Mouse (Mus musculus) ES-E14 (cell line): ENCODE results near the gene Pip4k2b. TPM values are rescaled to one million over a fixed set of nuclear protein-coding genes. Genes with fewer than 3 reads are reported as not detected.
A peak's percentile ranks its signal among the peaks of the same experiment; 100 is the strongest.

Experiments used
- DNase-seq: peaks from one replicate; pipeline ENCODE4 v3.0.0-alpha.2; 2013; ENCODE audit warnings: low read depth, low spot score
- H3K27ac ChIP-seq: 2 replicates; pipeline ENCODE4 v1.5.1; 2012; ENCODE audit warnings: low read depth, mild to moderate bottlenecking, low read length, moderate library complexity, mixed read lengths; ENCODE audit not compliant: poor library complexity, insufficient read depth, severe bottlenecking
- H3K36me3 ChIP-seq: 2 replicates; pipeline ENCODE4 v1.6.1; 2012; ENCODE audit warnings: mild to moderate bottlenecking, low read length, moderate library complexity, mixed read lengths; ENCODE audit not compliant: control insufficient read depth, poor library complexity, insufficient read depth, severe bottlenecking
- H3K4me1 ChIP-seq, 2 experiments: fragments of 150-350 bp in 1 of 2; sonication (generic) in 1 of 2; 2 replicates each; pipeline ENCODE4 v1.6.1; 2012; ENCODE audit warnings: low read length in 2 of 2, mild to moderate bottlenecking in 1 of 2, mixed read lengths in 1 of 2; ENCODE audit not compliant: control insufficient read depth in 2 of 2, insufficient read depth in 2 of 2, poor library complexity in 1 of 2
- H3K4me3 ChIP-seq, 2 experiments: fragments of 150-350 bp in 1 of 2; sonication (generic) in 1 of 2; 2 replicates each; pipeline ENCODE4 v1.5.1; 2012; ENCODE audit warnings: low read length in 2 of 2, low read depth in 1 of 2, mild to moderate bottlenecking in 1 of 2, mixed read lengths in 1 of 2; ENCODE audit not compliant: insufficient read depth in 1 of 2, poor library complexity in 1 of 2, severe bottlenecking in 1 of 2
- H3K9ac ChIP-seq: 2 replicates; pipeline ENCODE4 v1.6.1; 2012; ENCODE audit warnings: low read depth, mild to moderate bottlenecking, low read length, mixed read lengths; ENCODE audit not compliant: poor library complexity, insufficient read depth, severe bottlenecking
- H3K9me3 ChIP-seq: fragments of 150-350 bp; sonication (generic); 2 replicates; pipeline ENCODE4 v1.6.1; 2012; ENCODE audit warnings: low read depth, mild to moderate bottlenecking, low read length; ENCODE audit not compliant: control insufficient read depth, insufficient read depth
- CHD2 ChIP-seq: IDR thresholded peaks from 2 replicates; pipeline ENCODE4 v1.6.1; 2014; ENCODE audit warnings: mild to moderate bottlenecking, low read depth, low read length, inconsistent platforms
- HCFC1 ChIP-seq: IDR thresholded peaks from 2 replicates; pipeline ENCODE4 v1.6.1; 2012; ENCODE audit warnings: low read length, inconsistent platforms, borderline replicate concordance; ENCODE audit not compliant: insufficient read depth
- MAFK ChIP-seq: IDR thresholded peaks from 2 replicates; pipeline ENCODE4 v1.6.1; 2014; ENCODE audit warnings: mild to moderate bottlenecking, low read depth, low read length, inconsistent platforms; ENCODE audit not compliant: insufficient read depth
- ZC3H11A ChIP-seq: IDR thresholded peaks from 2 replicates; pipeline ENCODE4 v1.6.1; 2012; ENCODE audit warnings: low read depth, mild to moderate bottlenecking, inconsistent platforms, low read length, borderline replicate concordance
- ZNF384 ChIP-seq: IDR thresholded peaks from 2 replicates; pipeline ENCODE4 v1.6.1; 2012; ENCODE audit warnings: low read depth, low read length, inconsistent platforms
- in situ Hi-C, 2 experiments: fragments of 600-800 bp; cut with MboI; formaldehyde crosslinking; loops; one replicate each; pipeline ENCODE4 v1.15.1; 2025; ENCODE audit warnings: low sequenced_read_pairs in 2 of 2, inconsistent platforms in 1 of 2; ENCODE audit not compliant: unreplicated experiment in 2 of 2
- total RNA-seq: library from RNA; depleted of rRNA; stranded (reverse); fragments of 300-350 nt; gene quantifications from 2 replicates; pipeline ENCODE4 v1.2.3, GENCODE M21; 2012

Gene Pip4k2b
- total RNA-seq, 1 experiment, result 31.3 TPM

DNA sequence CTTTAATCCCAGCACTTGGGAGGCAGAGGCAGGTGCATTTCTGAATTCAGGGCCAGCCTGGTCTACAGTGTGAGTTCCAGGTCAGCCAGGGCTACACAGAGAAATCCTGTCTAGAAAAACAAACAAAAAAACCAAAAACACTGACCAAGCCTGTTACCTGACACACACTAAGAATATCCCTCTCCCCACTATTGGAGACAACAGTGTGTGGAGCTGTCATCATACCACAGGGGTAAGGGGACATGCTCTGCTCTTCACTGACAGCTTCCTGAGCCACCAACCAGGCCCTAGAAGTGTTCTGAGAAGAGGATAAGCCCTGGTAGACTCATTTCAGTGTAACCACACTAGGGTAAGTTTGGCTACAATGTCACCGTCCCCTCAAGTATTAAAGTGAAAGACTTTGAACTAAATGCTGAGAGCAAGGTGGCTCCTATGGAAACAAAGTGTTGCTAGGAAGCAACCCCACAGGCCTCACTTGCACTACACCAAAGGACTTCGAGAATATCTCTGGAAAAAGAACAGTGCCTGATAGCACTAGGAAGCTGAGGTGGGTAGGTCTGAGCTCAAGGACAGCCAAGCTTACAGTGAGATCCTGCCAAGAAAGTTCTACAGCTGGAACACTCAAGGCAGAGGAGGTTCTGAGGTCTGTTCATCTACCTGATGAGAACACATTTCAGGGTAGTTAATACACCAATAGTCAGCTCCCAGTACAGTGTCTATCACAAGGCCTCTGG lies 35.6 kb upstream of the Pip4k2b start:
- Histone ChIP-seq H3K9ac (peak overlapping the region; percentile 100), H3K4me3 (peak overlapping the region; percentile 83 to 98), H3K4me1 (peaks cover 0 to 3% of the 10 kb centered on the region in 2 experiments; a peak in 1 of 4 replicates), H3K36me3 (peaks cover 49% of the 10 kb centered on the region), H3K27ac (no peak overlapping the region; the same call in 1 of the 2 replicates), H3K9me3 (no peaks in the 10 kb centered on the region)
- TF ChIP-seq ZNF384 (no peak), CHD2 (no peak), ZC3H11A (no peak), HCFC1 (no peak), MAFK (no peak)
- in situ Hi-C loops, result no loop called here
- no peak for DNase-seq

DNA sequence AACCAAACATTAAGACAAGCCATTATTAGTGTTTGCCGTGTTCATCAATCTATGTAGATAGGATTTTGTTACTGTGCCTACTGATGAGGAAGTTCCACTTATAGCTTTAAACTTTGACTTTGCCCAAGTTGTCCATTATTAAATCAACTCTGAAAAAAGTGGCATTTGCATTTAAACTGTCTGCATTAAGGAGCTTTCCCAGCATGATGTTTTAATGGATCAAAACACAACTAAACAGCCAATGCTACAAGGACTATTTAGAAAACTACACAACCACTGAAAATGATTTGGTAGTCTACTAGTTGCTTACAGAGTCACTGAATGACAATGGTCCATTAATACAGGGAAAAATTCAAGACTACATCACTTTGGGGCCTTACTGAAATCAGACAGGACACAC lies 34.4 kb upstream of the Pip4k2b start:
- TF ChIP-seq ZNF384 (no peak), MAFK (no peak), CHD2 (no peak), ZC3H11A (no peak)
- in situ Hi-C loops, result no loop called here
- DNase-seq, result no peak
- H3K9ac ChIP-seq, result peak overlapping the region; percentile 63; the same call in 1 of the 2 replicates
- peaks cover 0 to 3% of the 10 kb centered on the region in 2 experiments; a peak in 1 of 4 replicates for H3K4me1 ChIP-seq
- H3K36me3 ChIP-seq, result peaks cover 49% of the 10 kb centered on the region
- no peak overlapping the region; the same call in 1 of the 2 replicates for H3K27ac ChIP-seq
- H3K9me3 ChIP-seq, result no peaks in the 10 kb centered on the region
- peak overlapping the region; percentile 2 to 49; a peak in 3 of 4 replicates for H3K4me3 ChIP-seq

DNA sequence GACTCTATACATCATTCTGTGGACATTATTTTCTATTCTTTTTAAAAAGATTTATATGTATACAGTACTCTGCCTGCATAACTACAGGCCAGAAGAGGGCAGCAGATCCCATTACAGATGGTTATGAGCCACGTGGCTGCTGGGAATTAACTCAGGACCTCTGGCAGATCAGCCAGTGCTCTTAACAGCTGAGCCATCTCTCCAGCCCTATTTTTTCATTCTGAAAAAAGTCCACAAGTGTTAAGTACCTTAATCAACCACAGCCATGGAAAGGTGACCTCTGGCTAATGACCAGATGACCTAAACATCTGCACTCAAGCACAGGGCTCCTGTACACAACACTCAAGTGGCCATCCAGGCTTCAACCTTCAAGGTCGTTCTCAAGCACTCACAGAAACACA lies 32.6 kb upstream of the Pip4k2b start:
- in situ Hi-C loops, result no loop called here
- H3K4me1 ChIP-seq, result peaks cover 0 to 3% of the 10 kb centered on the region in 2 experiments; a peak in 1 of 4 replicates
- peak; percentile 74 for TF ChIP-seq ZNF384
- no peak; the same call in 1 of the 2 replicates for TF ChIP-seq HCFC1
- TF ChIP-seq CHD2, result peak; percentile 71
- H3K27ac ChIP-seq, result peak overlapping the region; percentile 66; the same call in 1 of the 2 replicates
- H3K9ac ChIP-seq, result peak overlapping the region; percentile 41; the same call in 1 of the 2 replicates
- DNase-seq, result no peak
- peaks cover 49% of the 10 kb centered on the region for H3K36me3 ChIP-seq
- H3K9me3 ChIP-seq, result no peaks in the 10 kb centered on the region
- no peak overlapping the region for H3K4me3 ChIP-seq

DNA sequence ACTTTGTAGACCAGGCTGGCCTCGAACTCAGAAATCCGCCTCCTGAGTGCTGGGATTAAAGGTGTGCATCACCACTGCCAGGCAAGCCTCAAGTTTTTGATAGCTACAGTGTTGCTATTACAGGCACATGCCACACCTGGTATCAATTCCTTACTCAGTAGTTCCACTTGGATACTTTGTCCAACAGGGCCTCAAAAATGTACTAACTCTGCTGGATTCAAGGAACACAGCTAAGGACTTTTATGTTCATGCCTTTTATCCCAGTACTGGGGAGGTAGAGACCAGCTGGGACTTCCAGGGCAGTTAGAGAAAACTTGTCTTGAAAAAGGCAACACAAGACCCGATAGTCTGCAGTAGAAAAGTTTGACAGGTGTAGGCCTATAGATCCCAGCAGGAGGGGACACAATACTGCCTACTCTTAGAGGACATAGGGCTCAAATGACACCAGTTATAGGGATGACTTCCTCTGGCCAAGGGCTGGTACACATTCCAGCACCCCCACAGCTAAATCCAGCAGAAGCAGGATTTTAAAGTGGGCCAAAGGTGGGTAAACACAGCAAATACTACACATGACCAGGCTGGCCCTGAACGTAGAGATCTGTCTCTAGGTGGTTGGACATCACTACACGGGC lies 32.1 kb upstream of the Pip4k2b start:
- TF ChIP-seq ZNF384 (no peak), MAFK (no peak), HCFC1 (no peak), ZC3H11A (no peak), CHD2 (no peak)
- in situ Hi-C loops, result no loop called here
- H3K4me1 ChIP-seq, result peaks cover 0 to 3% of the 10 kb centered on the region in 2 experiments; a peak in 1 of 4 replicates
- peak overlapping the region; percentile 41; the same call in 1 of the 2 replicates for H3K9ac ChIP-seq
- H3K9me3 ChIP-seq, result no peaks in the 10 kb centered on the region
- H3K27ac ChIP-seq, result peak overlapping the region; percentile 66
- no peak overlapping the region for H3K4me3 ChIP-seq
- H3K36me3 ChIP-seq, result peaks cover 44% of the 10 kb centered on the region
- no peak for DNase-seq
